Mouse (Mus musculus): ENCODE results near the gene Armh3.

- no peak for TF ChIP-seq CTCF (IDR thresholded peaks at IDR 0.05; ENCODE audit: low read depth, low read length)
- no peak for TF ChIP-seq POLR2A (IDR thresholded peaks at IDR 0.05; ENCODE audit: insufficient read depth, low read length)
These were observed 212.8 kb downstream of the Armh3 start for GRCm38 (mm10) chr19:45785470-45785869.

Measured in ES-Bruce4 (cell line).